Mouse (Mus musculus) hindbrain, embryonic 14.5 days (tissue): ENCODE results near the gene Cdkn2b. TPM values are rescaled to one million over a fixed set of nuclear protein-coding genes. Genes with fewer than 3 reads are reported as not detected.
A peak's percentile ranks its signal among the peaks of the same experiment; 100 is the strongest.

Experiments
- ATAC-seq: fragments of 200-750 bp; cut with Nextera tagmentation; 2 replicates; pipeline ENCODE4 v1.8.0; 2017; ENCODE audit warnings: moderate number of reproducible peaks, mild to moderate bottlenecking, moderate TSS enrichment, moderate library complexity; ENCODE audit not compliant: low FRiP score
- DNase-seq: peaks from one replicate; pipeline ENCODE4 v3.0.0-alpha.2; 2015; ENCODE audit warnings: low spot score
- H3K27ac ChIP-seq: fragments of 300-500 bp; sonication (generic); 2 replicates; pipeline ENCODE4 v1.5.1; 2014; ENCODE audit warnings: mild to moderate bottlenecking, moderate library complexity
- H3K27me3 ChIP-seq: fragments of 300-500 bp; sonication (generic); 2 replicates; pipeline ENCODE4 v1.6.1; 2014; ENCODE audit warnings: mild to moderate bottlenecking, low read length, mixed read lengths; ENCODE audit not compliant: control insufficient read depth, insufficient read depth
- H3K36me3 ChIP-seq: fragments of 300-500 bp; sonication (generic); replicated peaks from 2 replicates; pipeline ENCODE4 v1.6.1; 2014; ENCODE audit not compliant: control insufficient read depth, insufficient read depth
- H3K4me1 ChIP-seq: fragments of 300-500 bp; sonication (generic); replicated peaks from 2 replicates; pipeline ENCODE4 v1.6.1; 2014; ENCODE audit warnings: antibody characterized with exemption, low read length, mixed read lengths; ENCODE audit not compliant: control insufficient read depth, insufficient read depth
- H3K4me2 ChIP-seq: fragments of 300-500 bp; sonication (generic); replicated peaks from 2 replicates; pipeline ENCODE4 v1.6.1; 2014; ENCODE audit warnings: mild to moderate bottlenecking, moderate library complexity
- H3K4me3 ChIP-seq: fragments of 300-500 bp; sonication (generic); replicated peaks from 2 replicates; pipeline ENCODE4 v1.5.1; 2014; ENCODE audit warnings: mild to moderate bottlenecking, low read length
- H3K9ac ChIP-seq: fragments of 300-500 bp; sonication (generic); 2 replicates; pipeline ENCODE4 v1.6.1; 2014
- H3K9me3 ChIP-seq: fragments of 300-500 bp; sonication (generic); 2 replicates; pipeline ENCODE4 v1.6.1; 2016; ENCODE audit warnings: low read length; ENCODE audit not compliant: control insufficient read depth
- WGBS: fragments of 180-500 bp; shearing (Covaris S2); extraction: QIAGEN DNeasy Blood & Tissue Kit; methylation state at CpG from one replicate; pipeline ENCODE4 v1.1.7; 2014; 5-methylcytosine and 5-hydroxymethylcytosine counted together
- polyA plus RNA-seq: library from polyadenylated mRNA; unstranded; fragments of >200 nt; fragmentation: Nextera tagmentation; extraction: Ambion mirVana; gene quantifications from 2 replicates; pipeline ENCODE4 v1.2.1, GENCODE M21; 2014

Cdkn2b gene
- polyA plus RNA-seq, 1 experiment from 2014 or later = 1.3 TPM

DNA sequence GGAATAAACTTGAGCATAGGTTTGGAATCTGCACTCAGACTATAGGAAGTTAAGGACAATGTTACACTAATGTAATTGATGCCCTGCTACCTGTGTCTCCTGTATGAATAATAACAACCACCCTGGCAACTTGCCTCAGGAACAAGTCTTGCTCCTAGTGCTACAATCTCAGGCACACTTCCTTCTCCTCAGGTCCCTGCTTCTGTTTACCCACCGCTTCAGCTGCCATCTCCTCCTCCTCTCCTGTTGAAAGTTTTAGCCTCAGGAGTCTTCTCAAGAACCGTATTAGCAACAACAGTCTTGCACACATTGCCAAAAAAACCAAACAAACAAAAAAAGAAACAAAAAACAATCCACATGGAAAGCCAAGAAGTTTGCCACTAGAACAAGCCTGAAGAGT, 31.2 kb downstream of the Cdkn2b start:
- no peak for DNase-seq
- no peak for ATAC-seq
- H3K36me3 ChIP-seq = no peaks in the 10 kb centered on the region
- 2% methylated on average over 2 of the region's 2 CpGs for WGBS
- no peak overlapping the region for H3K4me2 ChIP-seq
- no peaks in the 10 kb centered on the region for H3K9me3 ChIP-seq
- no peak overlapping the region for H3K9ac ChIP-seq
- H3K27me3 ChIP-seq = peaks cover 98% of the 10 kb centered on the region
- H3K4me1 ChIP-seq = no peaks in the 10 kb centered on the region
- H3K27ac ChIP-seq = no peak overlapping the region
- no peak overlapping the region for H3K4me3 ChIP-seq

DNA sequence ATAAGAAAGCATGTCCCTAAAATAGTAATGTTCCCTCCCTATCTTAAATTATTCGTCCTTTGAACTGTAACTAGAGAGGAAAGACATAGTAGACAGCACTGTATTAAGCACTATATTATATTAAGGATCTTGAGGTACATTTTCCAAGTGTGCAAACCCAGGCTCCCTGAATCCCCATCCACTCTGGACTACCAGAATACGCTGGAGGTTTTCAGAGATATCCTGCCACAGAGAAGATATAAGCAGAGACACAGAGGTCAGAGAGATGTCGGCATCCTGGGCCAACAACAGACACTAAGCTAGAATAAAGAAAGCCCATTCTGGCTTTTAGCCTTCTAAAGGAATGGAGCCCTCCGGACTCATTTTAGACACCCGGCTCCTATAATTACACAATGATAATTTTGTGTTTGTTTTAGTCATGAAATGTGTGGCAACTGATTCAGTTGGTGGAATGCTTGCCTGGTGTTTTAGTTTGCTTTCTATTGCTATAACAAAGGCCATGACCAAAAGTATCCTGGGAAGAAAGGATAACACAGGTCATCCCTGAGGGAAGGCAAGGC, 33.4 kb downstream of the Cdkn2b start:
- WGBS = 2% methylated on average over 5 of the region's 5 CpGs
- H3K4me2 ChIP-seq = no peak overlapping the region
- no peak for DNase-seq
- no peak overlapping the region for H3K4me3 ChIP-seq
- no peak overlapping the region for H3K9ac ChIP-seq
- no peak overlapping the region for H3K27ac ChIP-seq
- ATAC-seq = no peak
- no peaks in the 10 kb centered on the region for H3K9me3 ChIP-seq
- H3K36me3 ChIP-seq = no peaks in the 10 kb centered on the region
- no peaks in the 10 kb centered on the region for H3K4me1 ChIP-seq
- peaks cover 99% of the 10 kb centered on the region for H3K27me3 ChIP-seq

GRCm38 (mm10) chr4:89276669-89277219, 34.1 kb downstream of the Cdkn2b start:
- ATAC-seq (no peak), DNase-seq (no peak)
- H3K27me3 ChIP-seq = peaks cover 99% of the 10 kb centered on the region
- no peaks in the 10 kb centered on the region for H3K9me3 ChIP-seq
- under 1% methylated on average over 37 of the region's 37 CpGs for WGBS
- no peak overlapping the region for H3K9ac ChIP-seq
- no peak overlapping the region for H3K4me2 ChIP-seq
- no peaks in the 10 kb centered on the region for H3K36me3 ChIP-seq
- no peak overlapping the region for H3K27ac ChIP-seq
- H3K4me1 ChIP-seq = no peaks in the 10 kb centered on the region
- no peak overlapping the region for H3K4me3 ChIP-seq

- Histone ChIP-seq H3K4me1 (no peaks in the 10 kb centered on the region), H3K4me2 (no peak overlapping the region), H3K9me3 (no peaks in the 10 kb centered on the region), H3K9ac (no peak overlapping the region), H3K4me3 (no peak overlapping the region), H3K36me3 (no peaks in the 10 kb centered on the region), H3K27ac (no peak overlapping the region), H3K27me3 (peaks cover 98% of the 10 kb centered on the region)
- ATAC-seq (no peak), DNase-seq (no peak)
- WGBS = 2% methylated on average over 25 of the region's 25 CpGs
Observed at GRCm38 (mm10) chr4:89275811-89276584, 34.8 kb downstream of the Cdkn2b start.

DNA sequence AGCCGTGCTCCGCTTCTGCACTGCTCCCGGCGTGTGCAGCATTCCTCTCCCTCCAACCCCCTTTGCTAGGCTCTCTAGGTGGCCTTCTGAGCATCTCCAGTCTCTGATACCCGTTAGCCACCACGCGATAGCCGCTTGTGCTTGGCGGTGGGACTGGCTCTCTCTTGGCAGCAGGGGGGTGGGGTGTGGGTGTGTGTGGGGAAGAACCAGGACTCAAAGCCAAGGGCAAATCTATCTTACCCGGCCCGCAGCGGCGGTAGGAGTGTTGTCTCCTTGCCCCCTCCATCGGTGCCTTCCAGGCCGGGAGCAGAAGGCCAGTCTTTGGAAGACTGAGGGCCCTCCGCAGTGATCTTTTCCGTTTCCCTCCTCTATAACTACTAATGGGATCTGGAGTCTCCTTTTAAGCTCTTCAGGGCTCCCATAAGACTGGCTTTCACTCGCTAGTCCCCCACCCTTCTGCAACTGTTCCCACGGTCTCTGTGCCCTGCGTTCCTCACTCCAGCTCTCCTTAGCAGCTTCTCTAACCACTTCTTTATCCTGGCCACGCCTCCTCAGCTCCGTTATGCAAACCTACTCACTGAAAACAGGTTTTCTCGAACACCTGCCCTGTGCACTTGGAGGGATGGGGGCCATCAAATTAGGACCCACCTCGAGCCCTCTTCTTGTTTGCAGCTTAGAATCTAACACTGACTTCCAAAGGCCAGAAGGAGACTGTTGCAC, 35.9 kb downstream of the Cdkn2b start:
- no peak for DNase-seq
- peaks cover 98% of the 10 kb centered on the region for H3K27me3 ChIP-seq
- no peaks in the 10 kb centered on the region for H3K4me1 ChIP-seq
- H3K4me3 ChIP-seq = no peak overlapping the region
- ATAC-seq = no peak
- no peaks in the 10 kb centered on the region for H3K36me3 ChIP-seq
- no peak overlapping the region for H3K4me2 ChIP-seq
- WGBS = 1% methylated on average over 24 of the region's 24 CpGs
- no peak overlapping the region for H3K9ac ChIP-seq
- no peaks in the 10 kb centered on the region for H3K9me3 ChIP-seq
- no peak overlapping the region for H3K27ac ChIP-seq

DNA sequence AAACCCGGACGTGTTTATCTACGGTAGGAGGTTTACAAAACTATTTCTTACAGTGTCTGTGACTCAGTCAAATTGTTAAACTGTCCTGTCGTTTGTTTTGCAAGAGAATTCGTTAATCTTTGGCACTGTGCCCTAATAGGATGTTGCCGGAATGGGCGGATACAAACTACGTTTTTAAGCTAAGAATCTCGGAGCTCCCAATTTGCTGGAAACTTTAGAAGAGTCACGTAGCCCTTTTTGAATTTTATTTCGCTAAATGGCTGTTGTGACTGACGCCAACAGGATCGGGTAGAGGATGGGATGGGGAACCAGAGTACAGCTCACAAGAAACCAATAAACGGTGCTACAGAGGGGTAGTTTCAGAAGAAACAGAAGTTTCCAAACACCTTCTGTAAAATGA, 36.8 kb downstream of the Cdkn2b start:
- 1% methylated on average over 14 of the region's 14 CpGs for WGBS
- no peaks in the 10 kb centered on the region for H3K36me3 ChIP-seq
- H3K9me3 ChIP-seq = no peaks in the 10 kb centered on the region
- ATAC-seq = no peak
- H3K4me3 ChIP-seq = no peak overlapping the region
- no peaks in the 10 kb centered on the region for H3K4me1 ChIP-seq
- H3K4me2 ChIP-seq = no peak overlapping the region
- DNase-seq = no peak
- H3K27me3 ChIP-seq = peaks cover 98% of the 10 kb centered on the region
- no peak overlapping the region for H3K9ac ChIP-seq
- H3K27ac ChIP-seq = no peak overlapping the region

DNA sequence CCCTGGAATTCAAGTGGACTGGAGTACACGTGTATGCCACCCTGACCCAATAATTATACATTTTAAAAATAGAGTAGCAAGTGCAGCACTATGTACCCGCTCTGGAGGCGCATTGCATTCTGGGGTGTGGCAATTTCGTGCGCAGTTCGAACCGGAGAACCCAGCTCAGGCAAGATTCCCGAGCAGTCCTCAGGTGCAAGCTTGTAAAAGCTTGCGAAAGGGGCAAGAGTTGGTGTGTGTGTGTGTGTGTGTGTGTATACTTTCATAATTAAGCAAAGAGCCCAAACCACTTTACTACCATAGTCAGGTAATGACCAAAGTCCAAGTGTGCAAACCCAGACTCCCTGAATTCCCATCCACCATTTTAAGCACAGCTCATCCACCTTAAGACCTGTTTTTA, 37.3 kb downstream of the Cdkn2b start:
- Histone ChIP-seq H3K4me1 (no peaks in the 10 kb centered on the region), H3K27me3 (peaks cover 98% of the 10 kb centered on the region), H3K4me3 (no peak overlapping the region), H3K36me3 (no peaks in the 10 kb centered on the region), H3K9me3 (no peaks in the 10 kb centered on the region), H3K9ac (no peak overlapping the region), H3K27ac (no peak overlapping the region), H3K4me2 (no peak overlapping the region)
- ATAC-seq (no peak), DNase-seq (peak; percentile 28)
- WGBS = under 1% methylated on average over 9 of the region's 9 CpGs

GRCm38 (mm10) chr4:89272961-89273540, 37.8 kb downstream of the Cdkn2b start:
- no peak for DNase-seq
- no peak for ATAC-seq
- H3K4me2 ChIP-seq = no peak overlapping the region
- no peaks in the 10 kb centered on the region for H3K36me3 ChIP-seq
- no peaks in the 10 kb centered on the region for H3K4me1 ChIP-seq
- peaks cover 98% of the 10 kb centered on the region for H3K27me3 ChIP-seq
- no peak overlapping the region for H3K9ac ChIP-seq
- no peak overlapping the region for H3K27ac ChIP-seq
- WGBS = under 1% methylated on average over 20 of the region's 20 CpGs
- no peak overlapping the region for H3K4me3 ChIP-seq
- no peaks in the 10 kb centered on the region for H3K9me3 ChIP-seq

GRCm38 (mm10) chr4:89272101-89272718, 38.6 kb downstream of the Cdkn2b start:
- H3K27me3 ChIP-seq = peaks cover 96% of the 10 kb centered on the region

More at GRCm38 (mm10) chr4:89272101-89272718, 38.6 kb downstream of the Cdkn2b start:
- Histone ChIP-seq H3K9ac (no peak overlapping the region), H3K4me2 (no peak overlapping the region), H3K36me3 (no peaks in the 10 kb centered on the region), H3K4me3 (no peak overlapping the region), H3K4me1 (no peaks in the 10 kb centered on the region), H3K9me3 (no peaks in the 10 kb centered on the region), H3K27ac (no peak overlapping the region)
- WGBS = 5% methylated on average over 18 of the region's 18 CpGs
- ATAC-seq (no peak), DNase-seq (no peak)
